Mouse (Mus musculus) olfactory bulb, adult 2 months (tissue): ENCODE measurements around the gene Otud4.

ENCODE experiments used
- CTCF ChIP-seq: fragments of 200-500 bp; IDR thresholded peaks from 2 replicates; pipeline ENCODE4 v1.5.1; 2012; ENCODE audit warnings: low read depth, mild to moderate bottlenecking, low read length, moderate library complexity; ENCODE audit not compliant: insufficient read depth
- POLR2A ChIP-seq: fragments of 200-500 bp; IDR thresholded peaks from 2 replicates; pipeline ENCODE4 v1.6.1; 2012; ENCODE audit warnings: mild to moderate bottlenecking, low read depth, low read length, moderate library complexity; ENCODE audit not compliant: insufficient read depth

DNA sequence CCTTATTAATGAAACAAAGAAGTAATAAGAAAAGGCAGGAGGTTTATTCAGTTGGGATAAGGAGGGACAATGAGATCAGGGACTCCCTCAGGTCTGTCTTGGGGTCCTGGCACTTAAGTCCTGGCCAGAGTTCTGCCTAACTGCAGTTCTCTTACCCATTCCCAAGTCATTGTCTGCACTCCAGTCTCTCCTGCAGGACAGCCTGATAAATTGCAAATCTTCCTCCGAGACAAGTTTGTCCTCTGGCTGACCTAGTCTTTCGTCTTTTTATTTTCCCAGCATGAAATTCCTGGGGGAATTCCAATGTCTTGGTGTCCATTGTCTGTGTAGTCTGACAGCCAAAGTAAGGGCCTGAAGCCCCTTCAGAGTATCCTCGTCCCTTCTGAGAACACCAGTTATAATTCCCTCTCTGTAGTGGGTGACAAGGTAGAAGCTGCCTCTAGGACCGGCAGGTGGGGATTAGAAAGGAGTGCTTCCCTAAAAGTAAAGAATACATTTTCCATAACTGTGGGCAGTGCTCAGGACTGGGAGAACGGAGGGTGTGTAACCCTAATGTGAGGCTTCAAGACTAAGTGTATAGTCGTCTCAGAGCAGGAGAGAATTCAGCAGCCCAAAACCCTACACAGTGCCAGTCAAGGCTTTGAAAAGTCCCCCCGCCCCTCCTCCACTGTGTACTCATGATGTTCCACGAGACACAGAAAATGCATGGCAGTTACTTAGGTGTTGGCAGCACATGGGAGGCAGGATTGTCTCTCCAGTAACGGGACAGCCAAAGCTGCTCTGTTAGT lies 18.7 kb upstream of the Otud4 start:
- TF ChIP-seq CTCF (no peak), POLR2A (no peak)
